Mouse (Mus musculus) neutrophil, adult 5-6 weeks (primary cell): ENCODE data around the gene Golm1. TPM values are rescaled to one million over a fixed set of nuclear protein-coding genes. Genes with fewer than 3 reads are reported as not detected.
"Not testable (repeated sequence)": the region's sequence is repeated elsewhere in the genome, so short reads cannot be mapped to it uniquely, and the experiment has no call there.

Source experiments
- ATAC-seq: fragments of 151-379, 151-347 bp; 2 replicates; pipeline ENCODE4 v1.8.0; 2017; ENCODE audit warnings: mild to moderate bottlenecking, moderate TSS enrichment; ENCODE audit not compliant: insufficient number of reproducible peaks, poor library complexity, low FRiP score, severe bottlenecking; ENCODE audit errors: extremely low read depth
- total RNA-seq: library from RNA; stranded (forward); fragments of 200-1000 nt; gene quantifications from 2 replicates; pipeline ENCODE4 v1.2.3, GENCODE M21; 2017

The Golm1 gene
- 20.0 and 22.6 TPM in 2 replicates for total RNA-seq

DNA sequence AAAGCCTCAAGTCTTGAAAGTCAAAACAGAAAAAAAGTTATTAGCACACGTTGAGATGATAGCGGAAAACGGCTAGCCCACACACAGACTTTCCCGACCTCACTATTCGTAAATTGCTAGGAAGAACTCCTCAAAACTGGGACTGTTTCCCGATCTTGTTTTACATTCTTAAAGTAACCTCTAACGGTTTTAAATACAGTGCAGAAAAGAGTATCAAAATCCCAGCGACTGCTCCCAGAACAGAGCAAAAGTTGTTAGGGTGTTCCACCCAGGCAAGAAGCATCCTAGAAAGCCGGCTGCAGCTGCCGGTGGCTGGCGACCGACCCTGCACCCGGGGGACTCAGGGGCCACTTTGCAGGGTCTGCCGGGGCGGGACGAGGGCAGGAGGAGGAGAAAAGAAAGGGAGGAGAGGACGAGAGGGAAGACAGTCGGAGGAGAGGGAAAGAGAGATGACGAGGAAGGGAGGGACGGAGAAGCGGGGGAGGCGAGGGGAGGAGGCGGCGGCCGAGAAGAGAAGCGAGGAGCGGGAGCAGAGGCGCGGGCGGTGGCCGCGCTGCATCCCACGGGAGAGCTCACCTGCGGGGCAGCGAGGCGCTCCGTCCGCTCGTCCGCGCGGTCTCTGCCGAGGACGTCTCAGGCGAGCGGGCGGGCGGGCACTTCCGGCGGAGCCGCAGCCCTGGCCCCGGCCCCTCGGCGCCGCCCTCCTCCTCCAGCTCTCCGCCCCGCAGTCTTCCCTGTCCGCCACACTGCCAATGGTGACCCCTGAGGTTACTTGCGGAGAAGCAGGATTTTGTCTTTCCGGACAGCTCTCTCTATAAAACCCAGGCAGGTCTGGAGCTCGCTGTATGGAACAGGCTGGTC, at the start of gene Golm1:
TSS of gene Golm1 (minus strand) at position 661 of the 861 bp plus-strand sequence.
- ATAC-seq: peak; percentile 21; the same call in 1 of the 2 replicates

DNA sequence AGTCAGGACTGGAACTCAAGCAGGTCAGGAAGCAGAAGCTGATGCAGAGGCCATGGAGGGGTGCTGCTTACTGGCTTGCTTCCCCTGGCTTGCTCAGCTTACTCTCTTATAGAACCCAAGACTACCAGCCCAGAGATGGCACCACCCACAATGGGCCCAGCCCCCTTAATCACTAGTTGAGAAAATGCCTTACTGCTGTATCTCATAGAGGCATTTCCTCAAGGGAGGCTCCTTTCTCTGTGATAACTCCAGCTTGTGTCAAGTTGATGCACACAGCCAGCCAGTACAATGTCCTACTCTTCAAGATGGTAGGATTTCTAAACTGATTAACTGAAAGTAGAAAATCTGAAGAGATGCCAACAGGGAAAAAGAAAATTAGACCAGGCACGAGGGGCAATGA, 46.5 kb upstream of the Golm1 start:
- ATAC-seq: not testable (repeated sequence)

DNA sequence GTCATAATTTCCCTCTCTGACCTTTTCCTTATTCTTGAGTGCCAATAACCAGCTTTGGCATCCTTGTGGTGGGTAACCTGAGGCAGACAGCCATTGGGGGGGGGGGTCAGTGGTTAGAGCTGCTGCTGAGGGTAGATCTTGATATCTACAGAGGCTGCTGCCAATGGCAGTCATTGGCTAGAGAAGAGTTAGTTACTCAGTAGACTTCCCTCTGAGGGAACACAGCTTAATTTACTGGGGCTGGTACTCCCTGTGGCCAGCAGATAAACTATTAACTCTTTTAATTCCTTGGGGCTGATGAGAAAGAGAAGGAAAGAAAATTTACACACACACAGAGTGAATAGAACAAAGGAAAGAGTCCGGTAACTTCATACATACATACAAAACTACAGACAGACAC, 43.9 kb upstream of the Golm1 start:
- no peak for ATAC-seq

DNA sequence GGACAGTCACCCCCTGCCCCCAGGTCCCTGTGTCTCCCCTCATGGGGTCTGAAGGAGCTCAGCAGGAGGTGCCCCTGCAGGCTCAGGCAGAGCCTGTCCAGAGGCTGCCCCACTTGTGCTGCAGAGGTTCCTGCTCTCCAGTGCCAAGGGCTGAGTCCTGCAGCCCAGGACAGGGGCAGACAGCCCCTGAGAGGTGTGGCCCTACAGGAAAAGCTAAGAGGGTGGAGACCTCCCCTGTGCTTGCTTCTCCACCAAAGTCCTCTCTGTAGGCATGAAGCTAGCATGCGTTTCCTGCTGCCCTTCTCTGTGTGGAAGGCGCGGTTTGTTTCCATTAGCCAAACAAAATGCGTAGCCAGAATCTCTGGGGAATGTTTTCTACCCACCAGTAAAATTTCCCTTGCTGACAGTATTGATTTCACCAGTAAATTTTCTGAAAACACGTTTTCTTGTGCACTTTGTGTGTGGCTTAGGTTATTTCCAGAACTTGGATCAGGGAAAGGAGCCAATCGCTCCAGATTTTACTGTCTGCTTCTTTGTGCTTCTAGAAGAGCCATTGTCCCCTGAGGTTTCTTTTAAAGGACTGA, 43.3 kb upstream of the Golm1 start:
- ATAC-seq: not testable (repeated sequence)

DNA sequence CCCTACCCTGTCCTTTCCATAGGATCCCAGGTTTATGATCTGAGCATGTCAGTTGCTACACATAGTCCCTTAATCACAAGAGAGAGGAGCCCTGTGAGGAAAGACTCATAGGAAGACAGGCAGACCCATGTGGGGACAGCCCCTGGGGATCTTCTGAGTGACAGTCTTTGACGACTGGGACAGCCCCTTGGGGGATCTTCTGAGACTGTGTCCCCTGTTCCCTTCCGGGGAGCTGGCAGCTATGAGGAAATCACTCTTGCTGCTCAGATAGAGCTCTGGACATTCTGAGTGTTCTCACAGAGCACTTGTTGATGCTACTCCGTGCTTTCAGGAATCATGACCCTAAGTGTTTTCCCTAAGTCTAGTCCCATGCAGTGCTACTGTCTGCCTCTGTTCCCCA, 38.1 kb upstream of the Golm1 start:
- ATAC-seq: no peak

DNA sequence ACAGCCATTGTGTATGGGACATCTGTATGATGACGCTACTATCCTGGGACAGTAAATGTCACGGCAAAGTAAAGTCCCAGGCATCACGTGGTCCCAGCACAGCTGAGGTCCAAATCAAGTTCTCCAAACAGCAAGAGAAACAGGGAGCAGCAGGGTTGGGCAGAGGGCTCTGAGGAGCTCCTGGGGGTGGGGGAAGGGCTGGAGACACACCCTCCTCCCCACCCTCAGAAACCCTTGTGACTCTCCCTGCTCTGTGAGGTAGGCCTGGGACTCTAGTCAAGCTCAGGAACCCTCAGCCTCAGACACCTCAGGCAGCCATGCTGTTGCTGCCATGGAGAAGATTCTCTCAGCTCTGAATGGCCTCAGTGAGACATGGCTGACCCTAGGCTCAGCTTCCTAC, 36.4 kb upstream of the Golm1 start, which contains the start of gene Spata31d1b:
TSS of gene Spata31d1b (plus strand) at position 301 of the 400 bp plus-strand sequence.
- ATAC-seq: not testable (repeated sequence)

DNA sequence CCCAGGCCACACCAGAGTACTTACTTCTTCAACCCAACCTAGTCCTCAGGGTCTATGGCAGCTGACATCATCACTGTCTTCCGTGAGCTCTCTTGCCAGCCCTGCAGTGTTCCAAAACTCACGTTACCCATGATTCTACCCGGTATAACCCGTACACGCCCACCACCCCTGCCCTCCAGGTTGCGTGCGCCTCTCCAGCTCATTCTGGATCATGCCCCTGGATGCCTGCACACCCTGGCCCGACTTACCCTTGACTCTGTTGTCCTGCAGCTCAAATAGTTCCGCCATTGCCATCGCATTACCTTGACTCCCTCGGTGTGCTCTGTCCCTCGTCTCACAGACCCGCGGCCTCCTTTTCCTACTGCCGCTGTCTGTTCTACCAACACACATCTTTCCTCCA, 34.6 kb upstream of the Golm1 start, which contains the start of gene Spata31d1a:
TSS of gene Spata31d1a (minus strand) at position 101 of the 400 bp plus-strand sequence.
- no peak for ATAC-seq

DNA sequence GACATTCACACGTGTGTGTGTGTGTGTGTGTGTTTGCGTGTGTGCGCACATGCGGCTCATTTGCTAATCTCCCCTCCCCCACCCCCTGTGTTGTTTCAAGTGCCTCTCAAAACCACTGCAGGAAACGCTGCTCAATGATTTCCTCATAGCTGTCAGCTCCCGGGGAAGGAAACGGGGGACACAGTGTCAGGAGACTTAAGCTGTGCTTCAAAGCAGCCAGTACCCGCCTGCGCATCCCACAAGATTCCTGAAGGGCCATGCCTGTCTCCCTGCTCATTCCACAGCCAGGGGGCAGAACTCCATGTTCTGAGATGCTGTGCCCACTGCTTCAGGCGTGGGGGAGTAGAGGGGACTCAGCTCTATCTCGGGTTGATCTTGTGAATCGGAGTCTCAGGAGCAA, 29.0 kb upstream of the Golm1 start:
- ATAC-seq: no peak

DNA sequence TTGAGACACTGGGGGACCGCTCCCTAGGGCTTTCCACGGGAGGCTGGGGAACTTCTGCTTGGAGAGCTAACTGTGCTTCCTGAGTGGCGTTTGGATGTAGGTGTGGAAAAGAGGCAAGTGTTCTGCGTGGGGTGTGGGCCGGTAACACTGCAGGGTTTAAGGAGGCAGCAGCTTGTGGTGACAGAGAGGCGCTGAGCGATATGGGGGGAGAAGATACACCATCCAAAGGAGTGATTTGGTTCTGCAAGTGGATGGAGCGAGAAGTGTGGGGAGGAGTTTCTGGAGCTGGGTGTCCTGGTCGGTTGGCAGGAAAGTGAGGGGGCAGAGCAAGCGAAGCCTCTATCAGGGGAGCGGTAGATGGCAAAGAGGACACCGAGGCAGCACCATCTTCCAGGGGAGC, 27.9 kb upstream of the Golm1 start:
- no peak for ATAC-seq

DNA sequence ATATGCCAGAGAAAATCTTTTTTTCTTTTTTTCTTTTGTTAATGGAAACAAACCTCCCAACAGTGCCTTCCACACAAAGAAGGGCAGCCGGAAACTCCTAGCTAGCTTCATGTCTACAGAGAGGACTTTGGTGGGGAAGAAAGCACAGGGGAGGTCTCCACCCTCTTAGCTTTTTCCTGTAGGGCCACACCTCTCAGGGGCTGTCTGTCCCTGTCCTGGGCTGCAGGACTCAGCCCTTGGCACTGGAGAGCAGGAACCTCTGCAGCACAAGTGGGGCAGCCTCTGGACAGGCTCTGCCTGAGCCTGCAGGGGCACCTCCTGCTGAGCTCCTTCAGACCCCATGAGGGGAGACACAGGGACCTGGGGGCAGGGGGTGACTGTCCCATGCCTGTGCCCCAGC, 24.5 kb upstream of the Golm1 start:
- not testable (repeated sequence) for ATAC-seq

DNA sequence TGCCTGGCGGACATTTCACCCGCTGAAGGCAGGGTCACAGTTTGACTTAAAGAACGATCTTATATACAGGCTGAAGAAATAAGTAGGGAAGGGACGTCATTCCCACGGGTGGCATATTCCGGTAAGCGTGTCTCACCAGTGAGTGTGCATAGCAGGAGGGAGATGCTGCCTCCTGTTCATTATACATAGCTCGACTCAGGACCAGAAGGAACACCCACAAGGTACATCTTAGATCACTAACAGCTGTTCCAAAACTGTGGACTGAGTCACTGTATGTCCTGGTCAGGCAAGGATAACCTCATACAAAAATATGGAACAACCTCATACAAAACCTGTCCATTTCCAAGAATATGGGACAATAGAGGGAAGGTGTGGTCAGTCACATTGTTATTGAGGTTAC, 23.5 kb upstream of the Golm1 start:
- no peak for ATAC-seq

DNA sequence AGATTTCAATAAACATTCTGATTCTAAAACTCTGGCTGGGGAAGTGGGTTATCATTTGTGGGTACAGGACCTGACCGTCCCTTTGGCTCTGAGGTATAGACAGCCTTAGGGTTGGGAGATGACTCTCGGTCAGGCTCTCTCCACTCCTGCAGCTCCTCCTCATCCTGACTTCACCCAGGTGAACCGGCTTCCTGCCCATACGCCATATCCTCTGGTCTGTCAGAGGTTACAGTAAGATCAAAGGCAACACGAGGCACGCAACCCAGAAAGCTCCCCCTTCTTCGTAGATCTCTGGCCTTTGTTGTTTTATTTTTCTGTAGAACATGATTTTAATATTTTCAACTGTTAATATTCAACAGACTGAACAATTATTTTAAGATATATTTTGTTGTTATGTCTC, 20.2 kb upstream of the Golm1 start:
- ATAC-seq: no peak

DNA sequence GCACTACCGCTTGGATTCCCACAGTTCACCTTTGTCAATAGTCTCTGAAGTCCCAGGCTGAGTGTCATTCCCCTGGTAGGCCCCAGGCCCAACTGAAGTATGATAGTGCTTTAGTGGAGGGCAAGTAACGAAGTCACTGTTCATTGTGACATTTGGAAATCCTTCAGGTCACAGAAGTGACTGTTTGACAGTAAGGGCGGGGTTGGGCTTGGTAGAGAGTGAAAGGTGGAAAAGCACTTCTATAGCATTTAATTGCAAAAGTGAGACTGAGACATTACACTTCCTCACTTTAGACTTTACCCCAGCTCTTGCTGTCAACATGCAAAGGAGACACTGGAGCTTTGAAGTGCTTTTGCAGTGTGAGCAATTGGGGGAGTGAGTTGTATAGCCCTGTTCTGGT, 18.4 kb upstream of the Golm1 start, which contains the start of gene 4921517D22Rik:
TSS of gene 4921517D22Rik (minus strand) at position 101 of the 400 bp plus-strand sequence.
- ATAC-seq: no peak

DNA sequence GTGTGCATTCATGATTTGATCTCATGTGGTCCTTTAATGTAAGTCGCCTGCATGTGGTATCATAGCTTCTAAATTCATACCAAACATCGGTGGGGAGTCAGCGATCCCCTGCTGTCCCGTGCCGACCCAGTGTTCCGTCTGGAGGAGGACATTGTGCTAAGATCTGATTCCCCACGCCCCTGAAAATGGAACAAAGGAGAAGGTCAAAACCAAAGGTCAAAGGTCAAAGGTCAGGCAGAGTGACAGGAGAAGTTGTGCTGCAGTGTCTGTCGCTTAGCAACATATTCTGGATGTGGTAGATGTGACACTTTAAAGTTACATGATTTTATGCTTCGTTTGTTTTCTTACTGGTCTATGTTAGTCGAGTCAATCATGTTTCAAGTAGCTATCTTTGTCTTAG, 15.9 kb upstream of the Golm1 start:
- no peak for ATAC-seq

DNA sequence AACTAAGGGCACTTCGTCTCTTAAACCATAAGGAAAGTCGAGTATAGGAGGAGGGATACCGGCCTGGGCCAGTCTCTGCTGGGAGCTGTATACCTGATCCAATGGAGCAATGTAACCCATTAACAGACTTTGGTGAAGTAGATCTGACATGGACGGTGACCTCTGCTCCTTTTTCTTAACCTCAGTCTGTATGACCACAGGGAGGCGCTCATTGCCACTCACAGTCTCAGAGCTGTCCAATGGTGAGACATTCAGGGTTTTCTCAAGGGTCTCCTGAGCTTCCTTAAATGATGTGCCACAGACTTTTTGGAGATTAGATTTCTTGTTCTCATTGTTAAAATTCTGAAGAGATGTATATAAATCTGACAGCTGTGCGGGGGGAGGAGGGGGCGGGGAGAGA, 15.0 kb upstream of the Golm1 start:
- no peak for ATAC-seq

DNA sequence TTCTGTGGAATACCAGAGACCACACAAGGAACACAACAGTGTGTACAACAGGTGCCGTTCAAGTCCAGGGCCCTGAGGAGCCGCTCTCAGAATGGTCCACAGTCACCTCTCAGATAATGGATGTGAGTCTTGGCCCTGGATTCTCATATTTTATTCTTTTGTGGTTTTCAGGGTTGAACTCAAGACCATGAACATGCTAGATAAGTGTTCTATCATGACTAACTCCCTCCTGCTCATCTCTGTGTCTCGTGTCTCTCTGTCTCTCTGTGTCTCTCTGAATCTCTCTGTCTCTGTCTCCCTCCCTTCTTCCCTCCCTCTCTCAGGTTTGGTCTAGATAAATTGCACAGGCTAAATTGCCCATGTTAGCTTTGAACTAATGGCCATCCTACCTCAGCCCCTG, 14.2 kb upstream of the Golm1 start:
- ATAC-seq: no peak

DNA sequence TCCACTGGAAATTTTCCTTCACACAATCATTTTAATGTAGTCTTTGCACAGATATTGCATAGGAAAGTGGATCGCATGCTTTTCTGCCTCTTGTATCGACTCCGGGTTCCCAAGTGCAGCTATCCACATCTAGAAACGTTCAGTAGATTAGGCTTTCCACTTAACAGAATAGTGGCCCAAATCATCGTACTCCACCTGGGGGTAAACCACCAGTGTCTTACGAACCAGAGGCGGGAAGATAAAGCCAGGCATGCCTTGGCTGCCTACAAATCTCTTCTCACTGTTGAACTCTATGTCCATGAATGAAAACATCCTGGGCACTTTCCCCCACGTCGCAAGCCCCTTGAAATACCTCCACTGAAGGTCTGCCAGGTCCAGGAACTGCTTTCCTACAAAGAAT, 13.7 kb upstream of the Golm1 start:
- no peak for ATAC-seq

DNA sequence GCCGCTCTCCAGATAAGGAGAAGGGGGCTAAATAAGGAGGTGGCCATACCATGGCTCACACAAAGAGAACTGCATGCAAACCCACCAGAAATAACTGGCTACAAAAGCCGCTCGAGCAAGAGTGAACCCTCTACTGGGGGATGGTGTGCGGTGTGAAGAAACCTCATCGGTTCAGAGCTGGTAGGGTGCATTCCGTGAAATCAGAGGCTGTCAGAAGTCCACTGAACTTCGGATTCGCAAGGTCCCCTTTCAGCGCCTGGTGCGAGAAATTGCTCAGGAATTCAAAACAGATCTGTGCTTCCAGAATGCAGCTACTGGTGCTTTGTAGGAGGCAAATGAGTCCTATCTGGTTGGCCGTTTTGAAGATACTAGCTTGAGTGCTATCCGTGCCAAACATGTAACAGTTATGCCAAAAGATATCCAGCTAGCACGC, 12.7 kb upstream of the Golm1 start:
- no peak for ATAC-seq

DNA sequence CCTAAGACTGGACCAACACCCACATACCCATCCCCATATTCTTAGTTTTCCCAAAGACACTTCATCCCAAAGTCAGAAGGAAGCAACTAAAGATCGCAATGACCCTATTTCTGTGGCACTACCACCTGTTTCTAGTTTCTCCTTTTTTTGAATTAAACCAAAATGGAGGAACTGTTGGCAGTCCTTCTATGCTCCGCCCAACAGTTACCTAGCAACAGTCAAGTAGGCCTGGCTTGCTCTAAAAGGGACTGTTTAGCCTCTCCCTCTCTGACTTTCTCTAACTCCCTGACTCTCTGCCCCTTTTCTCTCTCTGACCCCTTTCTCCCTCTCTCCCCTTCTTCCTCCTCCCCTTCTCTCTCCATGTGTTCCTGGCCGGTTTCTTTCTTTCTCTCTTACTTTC, 9.6 kb upstream of the Golm1 start:
- ATAC-seq: no peak

DNA sequence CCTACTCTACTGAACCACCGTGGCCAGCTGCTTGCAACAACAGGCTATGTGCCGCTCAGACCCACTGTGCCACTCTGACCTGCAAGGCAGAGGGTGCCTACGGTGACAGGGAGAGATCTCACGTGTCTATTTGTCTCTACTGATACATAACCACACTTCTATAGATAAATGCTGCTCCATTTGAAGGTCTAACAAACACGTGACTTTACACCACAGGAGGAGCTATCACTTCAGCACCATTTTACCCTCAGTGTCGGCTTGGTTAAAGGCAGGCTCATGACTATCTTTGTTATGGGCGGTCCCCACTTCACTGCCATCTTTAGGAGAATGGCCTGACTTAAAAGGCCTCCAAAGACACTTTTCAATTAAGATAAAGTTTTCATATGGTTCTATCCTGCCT, 7.0 kb upstream of the Golm1 start:
- no peak for ATAC-seq
